Mouse (Mus musculus) spleen, adult 2 months (tissue): Measurements from ENCODE around the gene Yipf1.

ENCODE experiments used
- CTCF ChIP-seq: fragments of 200-500 bp; IDR thresholded peaks from 2 replicates; pipeline ENCODE4 v1.5.1; 2011; ENCODE audit warnings: mild to moderate bottlenecking, inconsistent platforms; ENCODE audit not compliant: insufficient read depth, insufficient read length, insufficient replicate concordance; ENCODE audit errors: extremely low read depth
- POLR2A ChIP-seq: fragments of 200-500 bp; IDR thresholded peaks from 2 replicates; pipeline ENCODE4 v1.6.1; 2011; ENCODE audit warnings: low read depth, low read length, inconsistent platforms

DNA sequence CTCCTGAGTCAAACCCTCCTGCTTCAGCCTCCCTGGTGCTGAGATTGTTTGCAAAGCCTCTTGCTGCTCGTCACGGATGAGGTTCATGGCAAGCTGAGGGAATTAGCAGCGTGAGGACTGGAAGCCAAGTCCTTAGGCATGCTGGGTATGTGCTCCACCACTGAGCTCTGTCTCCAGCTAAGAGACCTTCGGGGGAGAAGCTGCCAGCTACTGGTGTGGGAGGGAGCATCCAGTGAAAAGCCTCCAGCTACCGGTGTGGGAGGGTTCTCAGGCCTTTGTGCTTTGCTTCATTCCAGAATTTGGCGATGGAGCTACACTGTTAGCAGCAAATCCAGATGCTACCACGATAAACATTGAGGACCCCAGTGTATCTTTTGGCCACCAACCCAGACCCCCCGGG, 4.5 kb downstream of the Yipf1 start:
- TF ChIP-seq POLR2A (no peak), CTCF (no peak)
